Mouse (Mus musculus) liver, embryonic 15.5 days (tissue): Measurements from ENCODE around the gene Fxyd7. TPM values are rescaled to one million over a fixed set of nuclear protein-coding genes. Genes with fewer than 3 reads are reported as not detected.

Experiments used
- ATAC-seq: fragments of 200-750 bp; cut with Nextera tagmentation; 2 replicates; pipeline ENCODE4 v1.8.0; 2017; ENCODE audit warnings: moderate number of reproducible peaks, mild to moderate bottlenecking, moderate library complexity; ENCODE audit not compliant: insufficient read depth
- H3K27ac ChIP-seq: fragments of 300-500 bp; sonication (generic); replicated peaks from 2 replicates; pipeline ENCODE4 v1.5.1; 2015; ENCODE audit warnings: mild to moderate bottlenecking, inconsistent platforms
- H3K27me3 ChIP-seq: fragments of 300-500 bp; sonication (generic); 2 replicates; pipeline ENCODE4 v1.6.1; 2015; ENCODE audit warnings: mild to moderate bottlenecking, inconsistent platforms
- H3K36me3 ChIP-seq: fragments of 300-500 bp; sonication (generic); replicated peaks from 2 replicates; pipeline ENCODE4 v1.6.1; 2015; ENCODE audit warnings: moderate library complexity, mild to moderate bottlenecking, inconsistent platforms
- H3K4me1 ChIP-seq: fragments of 300-500 bp; sonication (generic); replicated peaks from 2 replicates; pipeline ENCODE4 v1.6.1; 2015; ENCODE audit warnings: inconsistent platforms
- H3K4me2 ChIP-seq: fragments of 300-500 bp; sonication (generic); 2 replicates; pipeline ENCODE4 v1.6.1; 2015; ENCODE audit warnings: moderate library complexity, mild to moderate bottlenecking, inconsistent platforms
- H3K4me3 ChIP-seq: fragments of 300-500 bp; sonication (generic); replicated peaks from 2 replicates; pipeline ENCODE4 v1.5.1; 2015; ENCODE audit warnings: mild to moderate bottlenecking, inconsistent platforms
- H3K9ac ChIP-seq: fragments of 300-500 bp; sonication (generic); 2 replicates; pipeline ENCODE4 v1.6.1; 2015; ENCODE audit warnings: moderate library complexity, mild to moderate bottlenecking, inconsistent platforms
- H3K9me3 ChIP-seq: fragments of 300-500 bp; sonication (generic); replicated peaks from 2 replicates; pipeline ENCODE4 v1.6.1; 2016; ENCODE audit warnings: inconsistent platforms
- WGBS: fragments of 180-500 bp; shearing (Covaris S2); methylation state at CpG from one replicate; pipeline ENCODE4 v1.1.7; 2015; ENCODE audit warnings: mixed read lengths; ENCODE audit not compliant: insufficient replicate concordance; 5-methylcytosine and 5-hydroxymethylcytosine counted together
- microRNA-seq: library from miRNA; unstranded; fragments of <30 nt; microRNA quantifications from one replicate; pipeline ENCODE4, GENCODE M21; 2016
- polyA plus RNA-seq: library from polyadenylated mRNA; unstranded; fragments of >200 nt; fragmentation: Nextera tagmentation; extraction: Ambion mirVana; gene quantifications from 2 replicates; pipeline ENCODE4 v1.2.1, GENCODE M21; 2015

Gene Fxyd7
- polyA plus RNA-seq, 1 experiment from 2014 or later: 0.26 TPM

GRCm38 (mm10) chr7:31002650-31003049 is 48.6 kb downstream of the Fxyd7 start:
- Histone ChIP-seq H3K9ac (no peak overlapping the region), H3K36me3 (no peaks in the 10 kb centered on the region), H3K27me3 (no peaks in the 10 kb centered on the region), H3K9me3 (no peaks in the 10 kb centered on the region), H3K4me1 (0 out of 2 replicates have a peak, but pooled peaks cover 3% of the 10 kb centered on the region), H3K4me2 (no peak overlapping the region), H3K27ac (peak overlapping the region; percentile 46; the same call in 1 of the 2 replicates), H3K4me3 (no peak overlapping the region)
- peak; percentile 63 for ATAC-seq
- WGBS: 10% methylated on average over 8 of the region's 8 CpGs

GRCm38 (mm10) chr7:31000505-31001020 is 50.7 kb downstream of the Fxyd7 start:
- Histone ChIP-seq H3K36me3 (no peaks in the 10 kb centered on the region), H3K4me1 (0 out of 2 replicates have a peak, but pooled peaks cover 3% of the 10 kb centered on the region), H3K9me3 (no peaks in the 10 kb centered on the region), H3K27me3 (no peaks in the 10 kb centered on the region), H3K27ac (no peak overlapping the region), H3K4me3 (no peak overlapping the region), H3K9ac (no peak overlapping the region), H3K4me2 (no peak overlapping the region)
- peak; percentile 22; the same call in 1 of the 2 replicates for ATAC-seq
- WGBS: 12% methylated on average over 7 of the region's 7 CpGs

GRCm38 (mm10) chr7:30996491-30996890 is 54.8 kb downstream of the Fxyd7 start:
- Histone ChIP-seq H3K36me3 (no peaks in the 10 kb centered on the region), H3K27ac (no peak overlapping the region), H3K27me3 (no peaks in the 10 kb centered on the region), H3K4me1 (0 out of 2 replicates have a peak, but pooled peaks cover 3% of the 10 kb centered on the region), H3K9me3 (no peaks in the 10 kb centered on the region), H3K4me2 (no peak overlapping the region), H3K9ac (no peak overlapping the region), H3K4me3 (no peak overlapping the region)
- no peak for ATAC-seq
- WGBS: 83% methylated on average over 2 of the region's 2 CpGs

- Histone ChIP-seq H3K27me3 (no peaks in the 10 kb centered on the region), H3K9ac (no peak overlapping the region), H3K4me2 (no peak overlapping the region), H3K4me3 (no peak overlapping the region), H3K36me3 (no peaks in the 10 kb centered on the region), H3K4me1 (no peaks in the 10 kb centered on the region), H3K9me3 (no peaks in the 10 kb centered on the region), H3K27ac (no peak overlapping the region)
- no peak for ATAC-seq
- WGBS: 74% methylated on average over 5 of the region's 5 CpGs
These were observed 57.3 kb downstream of the Fxyd7 start for GRCm38 (mm10) chr7:30993986-30994385.

Small RNAs within 50 kb of the gene (microRNA-seq; reads per million reads assigned to microRNA genes)
- not detected for gene Mir7050

Other genes starting within 250 kb of the Fxyd7 start
- 0.94 and 1.2 TPM in 2 replicates for gene Ffar2, start 227.7 kb downstream of the Fxyd7 start, polyA plus RNA-seq
- gene Ffar3, start 195.3 kb downstream of the Fxyd7 start, polyA plus RNA-seq: not detected in 2 replicates
- not detected in 2 replicates for gene Ffar1, start 189.9 kb downstream of the Fxyd7 start, polyA plus RNA-seq
- 0.81 and 0.86 TPM in 2 replicates for gene Cd22, start 171.1 kb downstream of the Fxyd7 start, polyA plus RNA-seq
- gene Mag, start 136.6 kb downstream of the Fxyd7 start, polyA plus RNA-seq: 0.32 and 0.39 TPM in 2 replicates
- not detected in 2 replicates for gene Hamp2, start 126.8 kb downstream of the Fxyd7 start, polyA plus RNA-seq
- 22.2 and 25.5 TPM in 2 replicates for gene Hamp, start 107.4 kb downstream of the Fxyd7 start, polyA plus RNA-seq
- gene Usf2, start 94.7 kb downstream of the Fxyd7 start, polyA plus RNA-seq: 12.4 TPM in 2 replicates
- gene Lsr, start 78.0 kb downstream of the Fxyd7 start, polyA plus RNA-seq: 28.1 and 31.2 TPM in 2 replicates
- gene Fam187b, start 77.7 kb downstream of the Fxyd7 start, polyA plus RNA-seq: 2.4 and 3.4 TPM in 2 replicates
- 19.8 and 22.4 TPM in 2 replicates for gene Fxyd5, start 9.0 kb downstream of the Fxyd7 start, polyA plus RNA-seq
- gene Fxyd1, start 5.7 kb upstream of the Fxyd7 start, polyA plus RNA-seq: 88.6 and 99.1 TPM in 2 replicates
- gene Lgi4, start 7.9 kb upstream of the Fxyd7 start, polyA plus RNA-seq: 0.03 TPM in 1 of 2 replicates, not detected in the other
- gene Fxyd3, start 25.2 kb upstream of the Fxyd7 start, polyA plus RNA-seq: 0.35 and 0.92 TPM in 2 replicates
- gene Hpn, start 63.8 kb upstream of the Fxyd7 start, polyA plus RNA-seq: 98.6 and 145 TPM in 2 replicates
- gene Scn1b, start 75.5 kb upstream of the Fxyd7 start, polyA plus RNA-seq: 1.0 and 1.2 TPM in 2 replicates
- gene Gramd1a, start 104.4 kb upstream of the Fxyd7 start, polyA plus RNA-seq: 11.9 and 14.3 TPM in 2 replicates
- not detected in 2 replicates for gene Scgb2b2, start 239.0 kb upstream of the Fxyd7 start, polyA plus RNA-seq
- not detected in 2 replicates for gene Scgb1b2, start 240.4 kb upstream of the Fxyd7 start, polyA plus RNA-seq